Mouse (Mus musculus) ES-E14 (cell line): ENCODE results near the gene Slit3. TPM values are rescaled to one million over a fixed set of nuclear protein-coding genes. Genes with fewer than 3 reads are reported as not detected.

Experiments used
- DNase-seq: peaks from one replicate; pipeline ENCODE4 v3.0.0-alpha.2; 2013; ENCODE audit warnings: low read depth, low spot score
- H3K27ac ChIP-seq: 2 replicates; pipeline ENCODE4 v1.5.1; 2012; ENCODE audit warnings: low read depth, mild to moderate bottlenecking, low read length, moderate library complexity, mixed read lengths; ENCODE audit not compliant: poor library complexity, insufficient read depth, severe bottlenecking
- H3K36me3 ChIP-seq: 2 replicates; pipeline ENCODE4 v1.6.1; 2012; ENCODE audit warnings: mild to moderate bottlenecking, low read length, moderate library complexity, mixed read lengths; ENCODE audit not compliant: control insufficient read depth, poor library complexity, insufficient read depth, severe bottlenecking
- H3K4me1 ChIP-seq, 2 experiments: fragments of 150-350 bp in 1 of 2; sonication (generic) in 1 of 2; 2 replicates each; pipeline ENCODE4 v1.6.1; 2012; ENCODE audit warnings: low read length in 2 of 2, mild to moderate bottlenecking in 1 of 2, mixed read lengths in 1 of 2; ENCODE audit not compliant: control insufficient read depth in 2 of 2, insufficient read depth in 2 of 2, poor library complexity in 1 of 2
- H3K4me3 ChIP-seq, 2 experiments: fragments of 150-350 bp in 1 of 2; sonication (generic) in 1 of 2; 2 replicates each; pipeline ENCODE4 v1.5.1; 2012; ENCODE audit warnings: low read length in 2 of 2, low read depth in 1 of 2, mild to moderate bottlenecking in 1 of 2, mixed read lengths in 1 of 2; ENCODE audit not compliant: insufficient read depth in 1 of 2, poor library complexity in 1 of 2, severe bottlenecking in 1 of 2
- H3K9ac ChIP-seq: 2 replicates; pipeline ENCODE4 v1.6.1; 2012; ENCODE audit warnings: low read depth, mild to moderate bottlenecking, low read length, mixed read lengths; ENCODE audit not compliant: poor library complexity, insufficient read depth, severe bottlenecking
- H3K9me3 ChIP-seq: fragments of 150-350 bp; sonication (generic); 2 replicates; pipeline ENCODE4 v1.6.1; 2012; ENCODE audit warnings: low read depth, mild to moderate bottlenecking, low read length; ENCODE audit not compliant: control insufficient read depth, insufficient read depth
- CHD2 ChIP-seq: IDR thresholded peaks from 2 replicates; pipeline ENCODE4 v1.6.1; 2014; ENCODE audit warnings: mild to moderate bottlenecking, low read depth, low read length, inconsistent platforms
- HCFC1 ChIP-seq: IDR thresholded peaks from 2 replicates; pipeline ENCODE4 v1.6.1; 2012; ENCODE audit warnings: low read length, inconsistent platforms, borderline replicate concordance; ENCODE audit not compliant: insufficient read depth
- MAFK ChIP-seq: IDR thresholded peaks from 2 replicates; pipeline ENCODE4 v1.6.1; 2014; ENCODE audit warnings: mild to moderate bottlenecking, low read depth, low read length, inconsistent platforms; ENCODE audit not compliant: insufficient read depth
- ZC3H11A ChIP-seq: IDR thresholded peaks from 2 replicates; pipeline ENCODE4 v1.6.1; 2012; ENCODE audit warnings: low read depth, mild to moderate bottlenecking, inconsistent platforms, low read length, borderline replicate concordance
- ZNF384 ChIP-seq: IDR thresholded peaks from 2 replicates; pipeline ENCODE4 v1.6.1; 2012; ENCODE audit warnings: low read depth, low read length, inconsistent platforms
- in situ Hi-C, 2 experiments: fragments of 600-800 bp; cut with MboI; formaldehyde crosslinking; loops; one replicate each; pipeline ENCODE4 v1.15.1; 2025; ENCODE audit warnings: low sequenced_read_pairs in 2 of 2, inconsistent platforms in 1 of 2; ENCODE audit not compliant: unreplicated experiment in 2 of 2
- total RNA-seq: library from RNA; depleted of rRNA; stranded (reverse); fragments of 300-350 nt; gene quantifications from 2 replicates; pipeline ENCODE4 v1.2.3, GENCODE M21; 2012

Slit3 gene
- total RNA-seq, 1 experiment: 3.7 TPM

- no peak overlapping the region for H3K4me3 ChIP-seq
- H3K9me3 ChIP-seq: no peaks in the 10 kb centered on the region
- no peak overlapping the region for H3K27ac ChIP-seq
- no peak overlapping the region for H3K9ac ChIP-seq
- no peaks in the 10 kb centered on the region for H3K36me3 ChIP-seq
- in situ Hi-C loops: no loop called here
- DNase-seq: no peak
- TF ChIP-seq CHD2 (no peak), ZNF384 (no peak), HCFC1 (no peak), ZC3H11A (no peak), MAFK (no peak)
- no peaks in the 10 kb centered on the region for H3K4me1 ChIP-seq
Observed at GRCm38 (mm10) chr11:35248088-35248487, 127.1 kb downstream of the Slit3 start.

- H3K27ac ChIP-seq: no peak overlapping the region
- TF ChIP-seq ZNF384: no peak
- TF ChIP-seq HCFC1: no peak
- TF ChIP-seq MAFK: no peak
- no peak for TF ChIP-seq ZC3H11A
- no peak for TF ChIP-seq CHD2
- in situ Hi-C loops: no loop called here
- no peak overlapping the region for H3K4me3 ChIP-seq
- no peak overlapping the region for H3K9ac ChIP-seq
- no peaks in the 10 kb centered on the region for H3K4me1 ChIP-seq
- DNase-seq: no peak
- no peaks in the 10 kb centered on the region for H3K9me3 ChIP-seq
- no peaks in the 10 kb centered on the region for H3K36me3 ChIP-seq
Observed at GRCm38 (mm10) chr11:35250871-35251418, 129.9 kb downstream of the Slit3 start.

- no peak for DNase-seq
- Histone ChIP-seq H3K4me3 (no peak overlapping the region), H3K36me3 (no peaks in the 10 kb centered on the region), H3K4me1 (no peaks in the 10 kb centered on the region), H3K9ac (no peak overlapping the region), H3K27ac (no peak overlapping the region), H3K9me3 (no peaks in the 10 kb centered on the region)
- in situ Hi-C loops: no loop called here
- TF ChIP-seq HCFC1: no peak
- TF ChIP-seq CHD2: no peak
- TF ChIP-seq ZNF384: no peak
- TF ChIP-seq ZC3H11A: no peak
- no peak for TF ChIP-seq MAFK
Observed at GRCm38 (mm10) chr11:35251910-35252309, 130.9 kb downstream of the Slit3 start.

DNA sequence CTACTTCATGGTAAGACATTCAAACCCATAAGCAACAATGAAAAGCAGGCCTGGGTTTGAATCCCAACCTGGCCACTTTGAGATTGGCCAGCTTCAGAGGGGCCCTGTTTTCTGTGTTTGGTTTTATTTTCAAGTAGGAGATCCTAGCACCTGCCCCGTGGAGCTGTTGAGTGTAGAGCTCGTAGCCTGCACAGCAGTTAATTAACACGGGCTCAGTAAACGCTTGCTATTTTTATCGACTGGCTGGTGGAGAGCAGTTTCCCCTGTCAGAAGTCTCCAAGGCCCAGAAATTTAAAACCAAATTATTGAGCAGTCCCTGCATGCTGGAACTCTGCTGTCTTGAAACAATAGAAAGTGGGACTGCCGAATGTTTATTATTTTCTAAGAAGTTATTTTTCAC is 136.3 kb downstream of the Slit3 start:
- DNase-seq: no peak
- no peak overlapping the region for H3K27ac ChIP-seq
- in situ Hi-C loops: no loop called here
- no peaks in the 10 kb centered on the region for H3K36me3 ChIP-seq
- no peak overlapping the region for H3K9ac ChIP-seq
- TF ChIP-seq MAFK: no peak
- no peak for TF ChIP-seq CHD2
- no peak for TF ChIP-seq ZNF384
- no peaks in the 10 kb centered on the region for H3K9me3 ChIP-seq
- H3K4me3 ChIP-seq: no peak overlapping the region
- no peaks in the 10 kb centered on the region for H3K4me1 ChIP-seq

GRCm38 (mm10) chr11:35261562-35262087 is 140.6 kb downstream of the Slit3 start:
- no peak overlapping the region for H3K27ac ChIP-seq
- no peak for DNase-seq
- in situ Hi-C loops: no loop called here
- H3K9me3 ChIP-seq: no peaks in the 10 kb centered on the region
- H3K4me3 ChIP-seq: no peak overlapping the region
- no peaks in the 10 kb centered on the region for H3K36me3 ChIP-seq
- no peaks in the 10 kb centered on the region for H3K4me1 ChIP-seq
- no peak overlapping the region for H3K9ac ChIP-seq
- TF ChIP-seq CHD2 (no peak), HCFC1 (no peak), MAFK (no peak), ZNF384 (no peak), ZC3H11A (no peak)
